Mouse (Mus musculus): ENCODE results near the gene Rhbdf2.

- TF ChIP-seq CTCF (IDR thresholded peaks at IDR 0.05; ENCODE audit: insufficient read depth, low read depth, low read length) (no peak), POLR2A (IDR thresholded peaks at IDR 0.05; ENCODE audit: insufficient read depth, low read depth, low read length) (no peak)
Measured at GRCm38 (mm10) chr11:116596766-116597165, 30.1 kb downstream of the Rhbdf2 start.

All from olfactory bulb, adult 2 months (tissue).